Mouse (Mus musculus) MEL (cell line): ENCODE measurements at regions not wholly inside any gene's neighbourhood (a gene's known extent, or its start where the extent isn't known, plus 50 kb on each side); places are given as distances from the start of the nearest gene placed in this dataset.

Experiments
- DNase-seq: peaks from one replicate; pipeline ENCODE4 v3.0.0; 2011; ENCODE audit warnings: low read depth, low spot score
- H3K27ac ChIP-seq: 2 replicates; pipeline ENCODE4 v1.5.1; 2012; ENCODE audit warnings: low read depth, mild to moderate bottlenecking, control low read depth, low read length, moderate library complexity; ENCODE audit not compliant: control insufficient read depth
- H3K27me3 ChIP-seq, 2 experiments: fragments of 150-350 bp in 1 of 2; sonication (generic) in 1 of 2; 2 replicates each; pipeline ENCODE4 v1.6.1; 2012; ENCODE audit warnings: low read length in 2 of 2, mild to moderate bottlenecking in 2 of 2, improper control_type of control experiment in 1 of 2, moderate library complexity in 1 of 2; ENCODE audit not compliant: insufficient read depth in 2 of 2, control insufficient read depth in 1 of 2
- H3K36me3 ChIP-seq, 2 experiments: 2 replicates each; pipeline ENCODE4 v1.6.1; 2012 to 2014; ENCODE audit warnings: low read length in 2 of 2, improper control_type of control experiment in 1 of 2, inconsistent platforms in 1 of 2, mild to moderate bottlenecking in 1 of 2; ENCODE audit not compliant: insufficient read depth in 2 of 2, control insufficient read depth in 1 of 2
- H3K4me1 ChIP-seq, 2 experiments: fragments of 150-350 bp in 1 of 2; sonication (generic) in 1 of 2; 2 replicates each; pipeline ENCODE4 v1.6.1; 2012; ENCODE audit warnings: low read length in 2 of 2, improper control_type of control experiment in 1 of 2, mild to moderate bottlenecking in 1 of 2; ENCODE audit not compliant: insufficient read depth in 2 of 2, control insufficient read depth in 1 of 2
- H3K4me3 ChIP-seq, 2 experiments: fragments of 150-350 bp in 1 of 2; sonication (generic) in 1 of 2; 2 replicates each; pipeline ENCODE4 v1.5.1; 2012; ENCODE audit warnings: low read depth in 2 of 2, low read length in 2 of 2, mild to moderate bottlenecking in 2 of 2, moderate library complexity in 2 of 2, control low read depth in 1 of 2, improper control_type of control experiment in 1 of 2; ENCODE audit not compliant: control insufficient read depth in 1 of 2, insufficient read depth in 1 of 2
- H3K79me2 ChIP-seq: 2 replicates; pipeline ENCODE4 v1.6.1; 2012; ENCODE audit warnings: mild to moderate bottlenecking, low read length, moderate library complexity; ENCODE audit not compliant: control insufficient read depth, poor library complexity, insufficient read depth
- H3K9ac ChIP-seq: 2 replicates; pipeline ENCODE4 v1.6.1; 2012; ENCODE audit warnings: low read depth, mild to moderate bottlenecking, control low read depth, low read length, moderate library complexity; ENCODE audit not compliant: control insufficient read depth, poor library complexity, severe bottlenecking
- H3K9me3 ChIP-seq: fragments of 150-350 bp; sonication (generic); replicated peaks from 2 replicates; pipeline ENCODE4 v1.6.1; 2012; ENCODE audit warnings: mild to moderate bottlenecking, low read length, improper control_type of control experiment, moderate library complexity; ENCODE audit not compliant: insufficient read depth
- CHD1 ChIP-seq: IDR thresholded peaks from 2 replicates; pipeline ENCODE4 v1.6.1; 2012; ENCODE audit warnings: low read depth, mild to moderate bottlenecking, inconsistent platforms, low read length, improper control_type of control experiment
- CHD2 ChIP-seq: IDR thresholded peaks from 2 replicates; pipeline ENCODE4 v1.6.1; 2011; ENCODE audit warnings: low read length, improper control_type of control experiment
- CTCF ChIP-seq, 3 experiments: IDR thresholded peaks in 2 of 3; conservative IDR thresholded peaks in 1 of 3; 2 replicates each; pipeline ENCODE4 v1.5.1; 2011 to 2012; ENCODE audit warnings: low read length in 3 of 3, low read depth in 2 of 3, mild to moderate bottlenecking in 2 of 3, improper control_type of control experiment in 1 of 3, inconsistent platforms in 1 of 3, mixed read lengths in 1 of 3, moderate library complexity in 1 of 3; ENCODE audit not compliant: control insufficient read depth in 1 of 3, insufficient read depth in 1 of 3, poor library complexity in 1 of 3, severe bottlenecking in 1 of 3
- ELF1 ChIP-seq: IDR thresholded peaks from 2 replicates; pipeline ENCODE4 v1.6.1; 2014; ENCODE audit warnings: low read depth, mild to moderate bottlenecking, inconsistent platforms, low read length, improper control_type of control experiment, moderate library complexity
- EP300 ChIP-seq, 2 experiments: IDR thresholded peaks; 2 replicates each; pipeline ENCODE4 v1.6.1; 2011; ENCODE audit warnings: improper control_type of control experiment in 2 of 2, low read length in 2 of 2, low read depth in 1 of 2, mild to moderate bottlenecking in 1 of 2
- JUND ChIP-seq: IDR thresholded peaks from 2 replicates; pipeline ENCODE4 v1.6.1; 2011; ENCODE audit warnings: low read depth, mild to moderate bottlenecking, improper control_type of control experiment, low read length
- MAFK ChIP-seq: IDR thresholded peaks from 2 replicates; pipeline ENCODE4 v1.6.1; 2011; ENCODE audit warnings: low read depth, mild to moderate bottlenecking, low read length, improper control_type of control experiment, borderline replicate concordance
- MEF2A ChIP-seq: IDR thresholded peaks from 2 replicates; pipeline ENCODE4 v1.6.1; 2014; ENCODE audit warnings: low read depth, mild to moderate bottlenecking, inconsistent platforms, low read length, improper control_type of control experiment; ENCODE audit not compliant: poor library complexity, insufficient replicate concordance, severe bottlenecking; ENCODE audit errors: extremely low read depth
- MYB ChIP-seq: IDR thresholded peaks from 2 replicates; pipeline ENCODE4 v1.6.1; 2011; ENCODE audit warnings: mild to moderate bottlenecking, low read depth, low read length, improper control_type of control experiment
- NRF1 ChIP-seq: IDR thresholded peaks from 2 replicates; pipeline ENCODE4 v1.6.1; 2014; ENCODE audit warnings: low read depth, mild to moderate bottlenecking, inconsistent platforms, low read length, improper control_type of control experiment, moderate library complexity; ENCODE audit not compliant: poor library complexity, insufficient read depth, severe bottlenecking
- RAD21 ChIP-seq: IDR thresholded peaks from 2 replicates; pipeline ENCODE4 v1.6.1; 2011; ENCODE audit warnings: mild to moderate bottlenecking, low read depth, low read length, improper control_type of control experiment
- TCF12 ChIP-seq: IDR thresholded peaks from 2 replicates; pipeline ENCODE4 v1.6.1; 2014; ENCODE audit warnings: low read depth, mild to moderate bottlenecking, inconsistent platforms, low read length, improper control_type of control experiment, moderate library complexity
- USF1 ChIP-seq: IDR thresholded peaks from 2 replicates; pipeline ENCODE4 v1.6.1; 2014; ENCODE audit warnings: low read depth, mild to moderate bottlenecking, inconsistent platforms, low read length, improper control_type of control experiment, moderate library complexity
- ZKSCAN1 ChIP-seq: IDR thresholded peaks from 2 replicates; pipeline ENCODE4 v1.6.1; 2012; ENCODE audit warnings: low read depth, mild to moderate bottlenecking, inconsistent platforms, low read length, improper control_type of control experiment, moderate library complexity

GRCm38 (mm10) chr9:113441770-113442411 lies 266.2 kb downstream of the Pdcd6ip start:
- Histone ChIP-seq H3K27me3 (no peaks in the 10 kb centered on the region), H3K36me3 (no peaks in the 10 kb centered on the region), H3K79me2 (no peaks in the 10 kb centered on the region), H3K4me3 (no peak overlapping the region), H3K27ac (no peak overlapping the region), H3K9me3 (no peaks in the 10 kb centered on the region), H3K9ac (no peak overlapping the region), H3K4me1 (no peaks in the 10 kb centered on the region)
- DNase-seq = no peak
- TF ChIP-seq CTCF (IDR thresholded peaks at IDR 0.05 in 2 of 3, conservative IDR thresholded peaks at IDR 0.05 in 1 of 3; ENCODE audit: control insufficient read depth in 1 of 3, insufficient read depth in 1 of 3, low read depth in 2 of 3, low read length in 3 of 3, poor library complexity in 1 of 3, severe bottlenecking in 1 of 3) (peak in 1 of 3 experiments; percentile 47; a peak in 3 of 6 replicates), NRF1 (no peak)

- no peak overlapping the region for H3K4me3 ChIP-seq
- no peaks in the 10 kb centered on the region for H3K27me3 ChIP-seq
- no peak overlapping the region for H3K9ac ChIP-seq
- no peak for TF ChIP-seq TCF12
- TF ChIP-seq CHD2 = no peak
- no peak for TF ChIP-seq ZKSCAN1
- TF ChIP-seq CTCF (IDR thresholded peaks at IDR 0.05 in 2 of 3, conservative IDR thresholded peaks at IDR 0.05 in 1 of 3; ENCODE audit: control insufficient read depth in 1 of 3, insufficient read depth in 1 of 3, low read depth in 2 of 3, low read length in 3 of 3, poor library complexity in 1 of 3, severe bottlenecking in 1 of 3) = no peak
- no peak for TF ChIP-seq MEF2A
- TF ChIP-seq CHD1 = no peak
- no peaks in the 10 kb centered on the region for H3K4me1 ChIP-seq
- no peak overlapping the region for H3K27ac ChIP-seq
- H3K36me3 ChIP-seq = no peaks in the 10 kb centered on the region
- no peaks in the 10 kb centered on the region for H3K79me2 ChIP-seq
- no peaks in the 10 kb centered on the region for H3K9me3 ChIP-seq
- DNase-seq = no peak
Measured at GRCm38 (mm10) chr9:113438394-113438793, 269.7 kb downstream of the Pdcd6ip start.

- Histone ChIP-seq H3K27me3 (no peaks in the 10 kb centered on the region), H3K4me3 (no peak overlapping the region)
Measured at GRCm38 (mm10) chr9:113435921-113436320, 272.1 kb downstream of the Pdcd6ip start.

More at GRCm38 (mm10) chr9:113435921-113436320, 272.1 kb downstream of the Pdcd6ip start:
- no peaks in the 10 kb centered on the region for H3K4me1 ChIP-seq
- no peaks in the 10 kb centered on the region for H3K79me2 ChIP-seq
- TF ChIP-seq EP300 (IDR thresholded peaks at IDR 0.05; ENCODE audit: low read depth in 1 of 2, low read length in 2 of 2) (no peak), TCF12 (no peak), CTCF (IDR thresholded peaks at IDR 0.05 in 2 of 3, conservative IDR thresholded peaks at IDR 0.05 in 1 of 3; ENCODE audit: control insufficient read depth in 1 of 3, insufficient read depth in 1 of 3, low read depth in 2 of 3, low read length in 3 of 3, poor library complexity in 1 of 3, severe bottlenecking in 1 of 3) (no peak), CHD1 (no peak), ELF1 (no peak), USF1 (no peak), MAFK (no peak), MYB (no peak), RAD21 (no peak), JUND (no peak)
- TF ChIP-seq, all 39 proteins: peak for 0
- no peak overlapping the region for H3K9ac ChIP-seq
- no peak overlapping the region for H3K27ac ChIP-seq
- no peak for DNase-seq
- H3K36me3 ChIP-seq = no peaks in the 10 kb centered on the region
- no peaks in the 10 kb centered on the region for H3K9me3 ChIP-seq
